Mouse (Mus musculus) layer of hippocampus, adult 2 months (tissue): ENCODE measurements around the gene Il17rd. TPM values are rescaled to one million over a fixed set of nuclear protein-coding genes. Genes with fewer than 3 reads are reported as not detected.

Experiments
- DNase-seq, 2 experiments: peaks; one replicate each; pipeline ENCODE4 v3.0.0; 2022; ENCODE audit warnings: low spot score in 2 of 2
- H3K27ac ChIP-seq: fragments of 200-600 bp; 2 replicates; pipeline ENCODE4 v1.8.1; 2022
- H3K4me3 ChIP-seq: fragments of 200-600 bp; 2 replicates; pipeline ENCODE4 v1.8.1; 2022; ENCODE audit warnings: mild to moderate bottlenecking
- CTCF ChIP-seq: fragments of 200-600 bp; conservative IDR thresholded peaks from 2 replicates; pipeline ENCODE4 v1.8.1; 2022; ENCODE audit warnings: antibody characterized with exemption, mild to moderate bottlenecking, moderate library complexity
- total RNA-seq, 2 experiments: library from RNA; stranded (reverse); gene quantifications; 2 replicates each; pipeline ENCODE4 v1.2.3; 2021

Il17rd gene
- total RNA-seq, 2 experiments from 2014 or later = 2.8 to 3.2 TPM

GRCm38 (mm10) chr14:27115991-27116390 lies 77.2 kb downstream of the Il17rd start:
- no peak for DNase-seq
- no peak overlapping the region for H3K27ac ChIP-seq
- no peak overlapping the region for H3K4me3 ChIP-seq
- TF ChIP-seq CTCF = no peak

DNA sequence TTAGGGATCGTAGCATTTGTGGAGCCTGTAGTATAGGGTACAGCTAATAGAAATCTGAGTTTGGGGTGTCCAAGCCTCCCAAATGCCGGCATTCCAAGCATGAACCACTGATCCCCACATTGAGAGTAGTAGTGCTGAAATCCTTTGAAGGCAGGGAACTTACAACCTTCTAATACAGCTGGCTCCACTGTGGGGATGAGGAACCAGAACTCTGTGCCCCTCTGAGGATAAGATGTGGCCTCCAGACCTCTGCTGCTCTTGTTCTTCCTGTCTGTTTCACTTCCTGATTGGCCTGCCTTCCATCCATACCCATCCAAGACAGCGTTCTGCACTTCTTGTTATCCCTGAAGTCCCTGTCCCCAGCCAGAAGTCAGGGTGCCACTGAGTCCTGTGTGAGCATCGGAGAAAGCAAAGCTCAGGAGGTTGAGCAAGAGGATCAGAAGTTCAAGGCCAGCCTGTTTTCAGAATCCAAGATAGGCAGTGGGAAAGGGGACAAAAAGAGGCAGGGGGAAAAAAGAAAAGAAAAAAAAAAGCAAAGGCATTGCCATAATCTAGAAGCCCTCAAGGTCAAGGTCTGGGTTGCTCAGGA lies 77.9 kb downstream of the Il17rd start:
- Histone ChIP-seq H3K27ac (no peak overlapping the region), H3K4me3 (no peak overlapping the region)
- DNase-seq = no peak
- TF ChIP-seq CTCF = no peak

DNA sequence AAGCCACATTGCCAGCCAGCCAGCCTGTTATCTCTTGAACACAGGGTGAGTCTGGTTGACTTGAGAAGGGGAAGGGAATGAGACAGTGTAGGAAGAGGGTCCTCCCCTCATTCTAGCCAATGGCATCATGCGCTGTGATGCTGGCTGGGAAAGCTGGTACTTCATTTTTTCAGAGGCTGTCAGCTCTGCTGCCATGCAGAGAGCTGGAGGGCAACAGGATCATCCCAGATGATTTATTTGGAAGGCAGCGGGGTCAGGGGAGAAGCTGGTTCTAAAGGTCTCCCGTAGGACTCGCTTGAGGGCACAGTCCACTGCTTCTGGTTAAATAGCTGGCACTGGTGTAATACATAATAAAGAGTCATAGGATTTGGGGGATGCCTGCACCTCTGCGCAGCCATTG lies 79.8 kb downstream of the Il17rd start:
- DNase-seq = no peak
- Histone ChIP-seq H3K4me3 (no peak overlapping the region), H3K27ac (no peak overlapping the region)
- no peak for TF ChIP-seq CTCF

DNA sequence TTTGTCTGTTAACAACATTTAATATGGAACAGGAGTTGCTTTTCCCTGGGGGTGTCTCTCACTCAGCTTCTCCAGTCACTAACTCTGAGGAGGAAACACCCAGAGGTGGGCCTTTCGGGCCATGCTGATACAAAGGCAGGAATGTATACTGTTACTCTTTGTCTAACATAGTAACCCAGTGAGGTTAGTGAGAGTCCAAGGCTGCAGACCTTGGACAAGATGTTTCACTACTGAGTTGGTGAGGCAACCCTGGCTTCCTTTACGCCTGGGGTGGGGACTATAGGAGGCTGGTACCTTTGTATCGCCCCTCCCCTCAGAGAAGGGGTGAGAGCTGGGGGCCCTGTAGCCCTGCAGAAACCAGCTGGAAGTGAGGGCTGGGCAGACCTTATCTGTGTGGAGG lies 83.9 kb downstream of the Il17rd start:
- no peak overlapping the region for H3K4me3 ChIP-seq
- no peak for TF ChIP-seq CTCF
- no peak for DNase-seq
- H3K27ac ChIP-seq = no peak overlapping the region

DNA sequence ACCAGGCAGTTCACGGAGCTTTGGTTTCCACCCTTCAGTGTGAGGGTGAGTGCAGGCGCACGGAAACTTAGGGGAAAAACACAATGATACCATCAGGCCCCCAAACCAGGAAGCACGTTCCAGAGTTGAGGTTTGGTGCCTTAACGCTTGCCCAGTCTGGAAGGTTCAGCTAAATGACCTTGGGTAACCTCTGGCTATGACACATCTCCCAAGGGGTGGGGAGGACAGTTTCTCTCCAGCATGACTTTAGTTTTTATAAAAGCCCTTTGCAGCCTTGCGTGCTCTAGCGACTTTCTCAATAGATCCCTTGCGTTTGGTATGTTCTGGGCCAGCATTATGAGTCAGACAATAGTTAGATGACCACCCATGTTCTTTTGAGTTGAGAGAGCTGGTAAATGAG lies 84.8 kb downstream of the Il17rd start:
- Histone ChIP-seq H3K4me3 (no peak overlapping the region), H3K27ac (no peak overlapping the region)
- DNase-seq = no peak
- TF ChIP-seq CTCF = no peak

GRCm38 (mm10) chr14:27130031-27130430 lies 91.3 kb downstream of the Il17rd start:
- no peak for TF ChIP-seq CTCF
- no peak for DNase-seq
- Histone ChIP-seq H3K27ac (no peak overlapping the region), H3K4me3 (no peak overlapping the region)

DNA sequence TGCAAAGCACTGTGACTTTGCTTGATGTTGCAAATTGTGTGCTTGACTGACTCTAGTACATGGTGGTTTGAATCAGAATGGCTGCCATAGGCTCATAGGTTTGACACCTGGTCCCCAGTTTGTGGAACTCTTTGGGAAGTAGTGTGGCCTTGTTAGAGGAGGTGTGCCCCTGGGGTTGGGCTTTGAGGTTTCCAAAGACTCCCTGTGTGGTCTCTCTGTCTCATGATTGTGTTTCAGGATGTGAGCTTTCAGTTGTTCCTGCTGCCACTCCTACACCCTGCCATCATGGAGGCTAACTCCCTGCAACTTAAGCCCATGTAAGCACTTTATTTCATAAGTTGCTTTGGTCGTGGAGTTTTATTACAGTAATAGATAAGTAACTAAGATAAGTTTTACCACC lies 91.9 kb downstream of the Il17rd start:
- DNase-seq = no peak
- Histone ChIP-seq H3K27ac (no peak overlapping the region), H3K4me3 (no peak overlapping the region)
- TF ChIP-seq CTCF = no peak

- Histone ChIP-seq H3K4me3 (no peak overlapping the region), H3K27ac (no peak overlapping the region)
- no peak for DNase-seq
- TF ChIP-seq CTCF = no peak
These were observed 92.8 kb downstream of the Il17rd start for GRCm38 (mm10) chr14:27131521-27131920.

GRCm38 (mm10) chr14:27138891-27139290 lies 100.2 kb downstream of the Il17rd start:
- TF ChIP-seq CTCF = no peak
- Histone ChIP-seq H3K4me3 (no peak overlapping the region), H3K27ac (peak overlapping the region; percentile 47; the same call in 1 of the 2 replicates)
- DNase-seq = peak; percentile 49 to 64

DNA sequence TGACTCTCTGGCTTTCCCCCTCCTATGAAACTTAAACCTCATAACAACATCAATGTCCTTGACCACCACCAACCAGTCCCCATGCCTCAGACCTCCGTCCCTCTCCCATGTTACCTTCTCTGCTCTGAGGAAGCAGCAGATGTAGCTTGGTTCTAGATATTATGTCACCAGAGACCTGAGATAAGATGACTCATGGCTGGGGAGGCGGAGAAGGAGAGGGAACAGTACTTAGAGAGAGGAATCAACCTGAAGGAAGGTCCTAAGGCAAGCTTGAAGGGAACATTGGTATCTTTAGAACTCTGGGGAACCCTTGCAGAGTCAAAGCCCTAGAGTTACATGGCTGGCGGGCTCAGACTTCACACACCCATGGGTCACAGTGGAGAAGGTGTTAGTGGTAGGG lies 101.2 kb downstream of the Il17rd start:
- no peak overlapping the region for H3K4me3 ChIP-seq
- H3K27ac ChIP-seq = no peak overlapping the region
- DNase-seq = no peak
- no peak for TF ChIP-seq CTCF

DNA sequence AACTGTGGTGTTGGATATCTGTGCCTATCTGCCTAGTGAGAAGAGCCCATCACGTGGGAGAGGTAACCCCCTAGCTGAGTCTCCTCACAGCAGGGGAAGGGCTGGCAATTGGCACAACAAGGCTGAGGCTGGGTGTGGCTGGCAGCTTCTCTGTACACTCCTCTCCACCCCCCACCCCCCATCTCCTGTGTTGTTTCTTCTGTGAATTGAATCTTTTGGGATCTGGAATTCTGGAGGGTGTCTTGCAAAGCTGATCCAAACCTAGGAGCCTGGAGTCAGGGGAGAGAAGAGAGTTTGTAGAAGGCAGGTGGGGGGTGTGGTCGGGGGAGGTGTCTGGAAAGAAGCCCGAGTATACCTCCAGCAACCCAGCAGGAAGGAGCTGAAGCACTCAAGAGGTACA lies 102.7 kb downstream of the Il17rd start:
- no peak for DNase-seq
- no peak for TF ChIP-seq CTCF
- H3K27ac ChIP-seq = no peak overlapping the region
- H3K4me3 ChIP-seq = no peak overlapping the region

DNA sequence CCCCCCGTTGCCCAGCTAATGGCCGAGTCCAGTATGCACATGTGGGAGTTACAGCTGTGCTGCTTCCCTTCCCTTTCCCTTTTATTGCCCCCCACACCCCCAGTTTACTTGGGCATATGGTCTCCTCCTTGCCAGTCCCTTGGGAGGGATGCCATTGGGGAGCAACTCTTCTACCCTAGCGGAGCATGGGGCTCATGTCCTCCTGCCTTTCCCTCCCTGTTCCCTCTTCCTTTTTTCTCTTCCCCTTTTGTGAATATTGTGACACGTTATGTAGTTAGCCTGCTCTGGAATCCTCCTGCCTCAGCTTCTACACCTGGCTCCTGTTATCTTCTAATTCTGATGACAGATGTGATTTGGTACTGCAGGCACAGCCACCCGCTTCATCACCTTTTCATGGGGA lies 103.9 kb downstream of the Il17rd start:
- no peak for TF ChIP-seq CTCF
- Histone ChIP-seq H3K27ac (no peak overlapping the region), H3K4me3 (no peak overlapping the region)
- no peak for DNase-seq

- Histone ChIP-seq H3K4me3 (no peak overlapping the region), H3K27ac (no peak overlapping the region)
- TF ChIP-seq CTCF = no peak
- DNase-seq = no peak
These were observed 106.7 kb downstream of the Il17rd start for GRCm38 (mm10) chr14:27145171-27146045.

GRCm38 (mm10) chr14:27147726-27148125 lies 109.0 kb downstream of the Il17rd start:
- no peak for TF ChIP-seq CTCF
- DNase-seq = no peak
- Histone ChIP-seq H3K27ac (no peak overlapping the region), H3K4me3 (no peak overlapping the region)
